Mouse (Mus musculus) liver, embryonic 15.5 days (tissue): ENCODE data around the gene Adgrl2. TPM values are rescaled to one million over a fixed set of nuclear protein-coding genes. Genes with fewer than 3 reads are reported as not detected.

Experiments
- ATAC-seq: fragments of 200-750 bp; cut with Nextera tagmentation; 2 replicates; pipeline ENCODE4 v1.8.0; 2017; ENCODE audit warnings: moderate number of reproducible peaks, mild to moderate bottlenecking, moderate library complexity; ENCODE audit not compliant: insufficient read depth
- H3K27ac ChIP-seq: fragments of 300-500 bp; sonication (generic); replicated peaks from 2 replicates; pipeline ENCODE4 v1.5.1; 2015; ENCODE audit warnings: mild to moderate bottlenecking, inconsistent platforms
- H3K27me3 ChIP-seq: fragments of 300-500 bp; sonication (generic); 2 replicates; pipeline ENCODE4 v1.6.1; 2015; ENCODE audit warnings: mild to moderate bottlenecking, inconsistent platforms
- H3K36me3 ChIP-seq: fragments of 300-500 bp; sonication (generic); replicated peaks from 2 replicates; pipeline ENCODE4 v1.6.1; 2015; ENCODE audit warnings: moderate library complexity, mild to moderate bottlenecking, inconsistent platforms
- H3K4me1 ChIP-seq: fragments of 300-500 bp; sonication (generic); replicated peaks from 2 replicates; pipeline ENCODE4 v1.6.1; 2015; ENCODE audit warnings: inconsistent platforms
- H3K4me2 ChIP-seq: fragments of 300-500 bp; sonication (generic); 2 replicates; pipeline ENCODE4 v1.6.1; 2015; ENCODE audit warnings: moderate library complexity, mild to moderate bottlenecking, inconsistent platforms
- H3K4me3 ChIP-seq: fragments of 300-500 bp; sonication (generic); replicated peaks from 2 replicates; pipeline ENCODE4 v1.5.1; 2015; ENCODE audit warnings: mild to moderate bottlenecking, inconsistent platforms
- H3K9ac ChIP-seq: fragments of 300-500 bp; sonication (generic); 2 replicates; pipeline ENCODE4 v1.6.1; 2015; ENCODE audit warnings: moderate library complexity, mild to moderate bottlenecking, inconsistent platforms
- H3K9me3 ChIP-seq: fragments of 300-500 bp; sonication (generic); replicated peaks from 2 replicates; pipeline ENCODE4 v1.6.1; 2016; ENCODE audit warnings: inconsistent platforms
- WGBS: fragments of 180-500 bp; shearing (Covaris S2); methylation state at CpG from one replicate; pipeline ENCODE4 v1.1.7; 2015; ENCODE audit warnings: mixed read lengths; ENCODE audit not compliant: insufficient replicate concordance; 5-methylcytosine and 5-hydroxymethylcytosine counted together
- polyA plus RNA-seq: library from polyadenylated mRNA; unstranded; fragments of >200 nt; fragmentation: Nextera tagmentation; extraction: Ambion mirVana; gene quantifications from 2 replicates; pipeline ENCODE4 v1.2.1, GENCODE M21; 2015

Adgrl2 gene
- polyA plus RNA-seq, 1 experiment from 2014 or later, result 4.4 TPM

- Histone ChIP-seq H3K9ac (no peak overlapping the region), H3K4me2 (no peak overlapping the region), H3K36me3 (no peaks in the 10 kb centered on the region), H3K27ac (no peak overlapping the region), H3K27me3 (no peaks in the 10 kb centered on the region), H3K9me3 (no peaks in the 10 kb centered on the region), H3K4me1 (0 out of 2 replicates have a peak, but pooled peaks cover 6% of the 10 kb centered on the region), H3K4me3 (no peak overlapping the region)
- ATAC-seq, result no peak
- WGBS, result 70% methylated on average over 7 of the region's 7 CpGs
Observed at GRCm38 (mm10) chr3:148905435-148905834, 84.9 kb downstream of the Adgrl2 start.

DNA sequence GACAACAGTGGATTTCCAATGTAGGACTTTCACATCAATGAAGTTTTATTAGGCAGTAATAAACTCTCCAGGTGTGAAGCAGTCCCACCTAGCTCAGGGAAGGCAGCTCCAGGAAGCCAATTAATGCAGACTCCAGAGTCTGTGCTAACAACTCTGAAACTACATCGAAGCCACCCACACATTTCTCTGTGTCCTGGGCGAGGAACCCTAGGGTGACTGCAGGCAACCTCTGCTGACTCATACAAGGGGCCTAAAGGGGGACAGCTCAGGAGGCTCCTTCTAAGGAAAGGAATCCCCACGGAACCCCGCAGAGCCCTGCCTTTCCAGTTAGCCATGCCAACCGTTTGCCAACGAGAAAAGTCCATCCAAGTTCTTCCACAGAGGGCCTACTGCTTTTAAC lies 90.5 kb downstream of the Adgrl2 start:
- Histone ChIP-seq H3K4me2 (no peak overlapping the region), H3K9ac (no peak overlapping the region), H3K4me3 (no peak overlapping the region), H3K9me3 (no peaks in the 10 kb centered on the region), H3K27ac (no peak overlapping the region), H3K27me3 (no peaks in the 10 kb centered on the region), H3K36me3 (no peaks in the 10 kb centered on the region), H3K4me1 (no peaks in the 10 kb centered on the region; the same call in 1 of the 2 replicates)
- 44% methylated on average over 6 of the region's 6 CpGs for WGBS
- no peak for ATAC-seq

DNA sequence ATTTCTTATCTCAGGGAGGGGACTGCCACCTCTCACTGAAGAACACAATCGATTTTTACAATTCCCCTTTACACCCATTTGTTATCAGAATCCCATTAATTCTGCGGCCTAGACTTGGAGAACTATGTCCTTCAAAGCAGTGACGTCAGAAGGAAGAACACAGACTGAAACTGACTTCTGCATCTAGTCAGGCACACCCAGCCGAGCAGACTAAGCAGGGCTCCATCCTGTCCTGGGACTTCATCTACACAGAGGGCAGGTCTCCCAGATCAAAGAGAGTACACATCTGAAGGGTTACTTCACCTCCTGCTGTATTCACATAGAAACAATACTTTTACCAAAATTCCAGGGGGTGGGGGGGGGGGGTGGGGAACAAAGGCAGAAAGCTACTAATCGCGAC lies 90.9 kb downstream of the Adgrl2 start:
- Histone ChIP-seq H3K4me1 (no peaks in the 10 kb centered on the region; the same call in 1 of the 2 replicates), H3K9ac (no peak overlapping the region), H3K27me3 (no peaks in the 10 kb centered on the region), H3K9me3 (no peaks in the 10 kb centered on the region), H3K4me3 (no peak overlapping the region), H3K4me2 (no peak overlapping the region), H3K36me3 (no peaks in the 10 kb centered on the region), H3K27ac (no peak overlapping the region)
- ATAC-seq, result no peak
- WGBS, result 39% methylated on average over 6 of the region's 6 CpGs

DNA sequence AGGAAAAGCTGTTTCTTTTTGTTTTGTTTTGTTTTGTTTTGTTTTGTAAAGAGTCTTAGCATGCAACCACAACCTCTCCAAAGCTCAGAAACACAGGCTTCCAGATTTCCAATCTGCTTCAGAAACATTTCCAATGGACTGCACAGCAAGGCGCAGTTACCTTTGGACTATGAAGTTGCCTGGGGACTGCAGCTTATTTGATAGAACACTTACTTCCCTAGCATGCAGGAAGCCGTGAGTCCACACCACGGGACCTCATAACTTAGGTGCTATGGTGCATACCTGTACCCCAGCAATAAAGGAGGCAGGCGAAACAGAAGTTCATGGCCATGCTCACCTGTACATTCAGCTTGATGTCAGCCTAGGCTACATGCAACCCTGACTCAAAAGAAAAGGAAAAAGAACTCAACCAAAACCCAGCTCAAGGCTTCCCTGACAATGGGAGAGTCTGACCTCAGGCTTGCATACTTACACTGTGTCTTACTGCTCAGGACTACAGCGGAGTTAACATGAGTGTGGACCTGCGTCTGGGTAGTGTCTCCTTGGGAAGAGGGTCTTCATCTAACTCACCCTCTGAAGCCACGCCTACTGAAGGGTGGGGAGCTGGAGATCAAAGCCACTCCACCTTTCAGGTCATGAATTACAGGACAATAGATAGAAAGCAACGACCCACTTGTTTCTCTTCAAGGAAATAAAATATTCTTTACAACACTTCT lies 91.7 kb downstream of the Adgrl2 start:
- Histone ChIP-seq H3K4me1 (no peaks in the 10 kb centered on the region; the same call in 1 of the 2 replicates), H3K4me2 (no peak overlapping the region), H3K9ac (no peak overlapping the region), H3K27ac (no peak overlapping the region), H3K9me3 (no peaks in the 10 kb centered on the region), H3K4me3 (no peak overlapping the region), H3K27me3 (no peaks in the 10 kb centered on the region), H3K36me3 (no peaks in the 10 kb centered on the region)
- no peak for ATAC-seq
- 61% methylated on average over 8 of the region's 8 CpGs for WGBS

DNA sequence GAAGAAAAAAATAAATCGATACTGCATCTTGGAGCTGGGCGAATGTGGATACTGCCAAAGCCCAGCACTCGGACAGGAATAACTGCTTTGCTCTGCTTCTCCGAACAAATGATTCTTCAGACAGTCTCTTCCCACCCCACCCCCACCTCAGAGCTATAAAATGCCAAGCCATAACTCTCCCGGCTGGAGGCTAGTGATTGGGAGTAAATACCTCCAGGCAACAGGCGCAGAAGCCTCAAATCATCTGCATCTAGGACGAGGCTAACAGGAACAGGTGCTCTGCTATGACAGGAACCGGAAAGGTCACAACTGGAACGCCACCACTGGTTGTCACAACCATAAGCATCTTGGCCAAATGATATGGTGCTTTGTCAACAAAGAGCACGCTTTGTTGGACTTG lies 94.1 kb downstream of the Adgrl2 start:
- no peak for ATAC-seq

DNA sequence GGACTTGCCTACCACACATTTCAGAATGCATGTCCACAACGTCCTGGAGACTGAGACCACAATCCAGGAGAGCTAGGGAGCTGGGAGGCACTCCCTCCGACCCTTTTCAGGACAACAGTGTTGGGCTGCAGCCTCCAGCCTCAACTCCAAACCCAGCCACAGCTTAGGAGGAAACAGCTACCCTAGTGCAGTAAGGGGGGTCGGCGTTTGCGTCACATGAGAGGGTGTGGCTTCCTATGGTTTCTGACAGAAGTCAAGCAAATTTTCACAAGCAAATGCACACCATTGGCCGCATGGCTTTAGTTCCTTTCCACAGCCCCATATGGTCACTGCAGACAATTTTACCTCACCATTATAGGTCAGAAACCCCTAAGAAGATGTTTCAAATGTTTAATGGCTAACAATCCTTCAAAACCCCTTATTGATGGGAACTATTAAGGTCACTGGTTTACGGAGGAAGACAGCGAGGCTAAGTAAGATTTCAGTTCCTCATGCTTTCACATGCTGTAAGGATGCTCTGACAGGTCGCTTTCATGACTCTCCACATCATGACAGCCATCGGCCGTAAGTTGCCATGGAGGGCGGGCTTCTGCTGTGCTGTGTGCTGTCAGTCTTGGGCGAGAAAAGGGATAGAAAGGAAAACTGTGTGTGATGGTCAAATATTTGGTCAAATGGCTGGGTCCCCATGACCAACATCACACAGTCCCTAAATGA lies 94.8 kb downstream of the Adgrl2 start:
- no peaks in the 10 kb centered on the region; the same call in 1 of the 2 replicates for H3K4me1 ChIP-seq
- H3K27me3 ChIP-seq, result no peaks in the 10 kb centered on the region
- ATAC-seq, result no peak
- H3K4me3 ChIP-seq, result no peak overlapping the region
- 43% methylated on average over 13 of the region's 13 CpGs for WGBS
- no peaks in the 10 kb centered on the region for H3K36me3 ChIP-seq
- H3K9ac ChIP-seq, result no peak overlapping the region
- H3K4me2 ChIP-seq, result no peak overlapping the region
- H3K9me3 ChIP-seq, result no peaks in the 10 kb centered on the region
- no peak overlapping the region for H3K27ac ChIP-seq

More for the DNA sequence above, 94.1 kb downstream of the Adgrl2 start:
- Histone ChIP-seq H3K27me3 (no peaks in the 10 kb centered on the region), H3K9me3 (no peaks in the 10 kb centered on the region), H3K4me2 (no peak overlapping the region), H3K4me3 (no peak overlapping the region), H3K36me3 (no peaks in the 10 kb centered on the region), H3K27ac (no peak overlapping the region), H3K9ac (no peak overlapping the region), H3K4me1 (no peaks in the 10 kb centered on the region; the same call in 1 of the 2 replicates)
- 71% methylated on average over 10 of the region's 10 CpGs for WGBS

GRCm38 (mm10) chr3:148894867-148895266 lies 95.5 kb downstream of the Adgrl2 start:
- 0 out of 2 replicates have a peak, but pooled peaks have one; percentile 23 for ATAC-seq
- 71% methylated on average over 8 of the region's 8 CpGs for WGBS
- H3K36me3 ChIP-seq, result no peaks in the 10 kb centered on the region

DNA sequence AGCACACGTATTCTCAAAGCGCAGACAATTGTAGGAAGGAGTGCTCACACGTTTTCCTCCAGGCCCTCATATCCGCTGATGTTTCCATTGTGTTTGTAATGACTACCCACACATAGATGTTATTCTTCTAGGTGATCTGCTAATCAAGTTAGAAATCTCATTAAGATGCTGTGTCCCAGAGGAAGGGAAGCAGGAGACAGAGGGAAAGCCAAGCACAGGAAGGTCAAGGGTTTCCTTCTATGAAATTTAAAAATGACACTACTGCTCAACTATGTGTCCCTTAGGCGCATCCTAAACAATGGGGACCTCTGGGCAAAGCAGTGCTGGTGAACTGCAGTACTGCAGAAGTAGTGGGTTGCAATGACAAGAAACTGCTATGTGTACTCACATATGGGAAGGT lies 102.5 kb downstream of the Adgrl2 start:
- H3K4me3 ChIP-seq, result no peak overlapping the region
- no peak for ATAC-seq
- no peak overlapping the region for H3K9ac ChIP-seq
- no peak overlapping the region for H3K4me2 ChIP-seq
- no peaks in the 10 kb centered on the region for H3K27me3 ChIP-seq
- WGBS, result 67% methylated on average over 5 of the region's 5 CpGs
- H3K9me3 ChIP-seq, result no peaks in the 10 kb centered on the region
- H3K36me3 ChIP-seq, result no peaks in the 10 kb centered on the region
- no peak overlapping the region for H3K27ac ChIP-seq
- no peaks in the 10 kb centered on the region for H3K4me1 ChIP-seq

More at GRCm38 (mm10) chr3:148894867-148895266, 95.5 kb downstream of the Adgrl2 start:
- H3K4me3 ChIP-seq, result no peak overlapping the region
- H3K27me3 ChIP-seq, result no peaks in the 10 kb centered on the region
- no peaks in the 10 kb centered on the region; the same call in 1 of the 2 replicates for H3K4me1 ChIP-seq
- H3K9ac ChIP-seq, result no peak overlapping the region
- no peak overlapping the region for H3K27ac ChIP-seq
- no peaks in the 10 kb centered on the region for H3K9me3 ChIP-seq
- H3K4me2 ChIP-seq, result no peak overlapping the region

GRCm38 (mm10) chr3:148886956-148887355 lies 103.4 kb downstream of the Adgrl2 start:
- Histone ChIP-seq H3K4me2 (no peak overlapping the region), H3K27ac (no peak overlapping the region), H3K9me3 (no peaks in the 10 kb centered on the region), H3K9ac (no peak overlapping the region), H3K4me3 (no peak overlapping the region), H3K36me3 (no peaks in the 10 kb centered on the region), H3K4me1 (no peaks in the 10 kb centered on the region), H3K27me3 (no peaks in the 10 kb centered on the region)
- ATAC-seq, result no peak
- WGBS, result 56% methylated on average over 4 of the region's 4 CpGs

DNA sequence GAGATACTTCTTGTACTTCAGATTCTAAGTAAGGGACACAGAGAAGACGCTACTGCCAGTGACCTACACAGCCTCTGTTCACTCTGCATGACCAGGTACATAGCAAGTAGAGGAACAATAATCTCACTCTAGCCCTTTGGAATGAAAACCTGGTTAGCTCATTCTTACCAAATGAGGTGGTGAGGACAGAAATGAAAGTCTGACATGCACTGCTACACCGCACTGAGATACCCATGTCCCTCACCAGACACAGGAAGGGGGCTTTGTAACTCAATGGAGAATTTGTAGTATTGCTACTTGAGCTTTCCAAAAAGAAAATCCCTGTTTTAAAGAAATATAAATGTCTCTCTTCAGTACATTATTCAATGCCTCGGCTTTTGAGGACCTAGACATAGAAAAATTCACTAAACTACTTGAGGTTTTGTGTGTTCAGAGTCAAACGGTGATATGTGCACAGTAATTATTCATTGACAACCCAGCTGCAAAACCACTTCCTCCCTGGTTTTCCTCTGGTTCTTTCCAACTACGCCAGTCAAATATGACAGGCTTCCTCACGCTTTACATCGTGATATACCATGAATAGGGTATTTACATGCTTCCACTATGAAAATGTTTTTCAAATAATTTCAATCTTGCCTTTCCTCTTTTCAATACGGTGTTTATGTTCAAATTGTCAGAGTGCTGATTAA lies 104.2 kb downstream of the Adgrl2 start:
- no peaks in the 10 kb centered on the region for H3K4me1 ChIP-seq
- H3K36me3 ChIP-seq, result no peaks in the 10 kb centered on the region
- H3K9ac ChIP-seq, result no peak overlapping the region
- no peak overlapping the region for H3K4me2 ChIP-seq
- ATAC-seq, result no peak
- no peaks in the 10 kb centered on the region for H3K27me3 ChIP-seq
- no peaks in the 10 kb centered on the region for H3K9me3 ChIP-seq
- H3K4me3 ChIP-seq, result no peak overlapping the region
- WGBS, result 31% methylated on average over 8 of the region's 8 CpGs
- H3K27ac ChIP-seq, result no peak overlapping the region

GRCm38 (mm10) chr3:148885184-148885583 lies 105.2 kb downstream of the Adgrl2 start:
- Histone ChIP-seq H3K27me3 (no peaks in the 10 kb centered on the region), H3K9ac (no peak overlapping the region), H3K4me2 (no peak overlapping the region), H3K9me3 (no peaks in the 10 kb centered on the region), H3K36me3 (no peaks in the 10 kb centered on the region), H3K4me3 (no peak overlapping the region), H3K27ac (no peak overlapping the region), H3K4me1 (no peaks in the 10 kb centered on the region)
- no peak for ATAC-seq
- WGBS, result 56% methylated on average over 4 of the region's 4 CpGs
